Mouse (Mus musculus) left cerebral cortex, postnatal 4 days (tissue): ENCODE results near the gene Nfkbil1. TPM values are rescaled to one million over a fixed set of nuclear protein-coding genes. Genes with fewer than 3 reads are reported as not detected.
A peak's percentile ranks its signal among the peaks of the same experiment; 100 is the strongest.

Source experiments
- DNase-seq: peaks from one replicate; pipeline ENCODE4 v3.0.0-alpha.2; 2022
- intact Hi-C: fragments of 180-260 bp; cut with DNase I; formaldehyde crosslinking; loops from one replicate; pipeline ENCODE4 v1.15.1; 2025
- total RNA-seq, 2 experiments: library from RNA; stranded (reverse); gene quantifications; 2 replicates each; pipeline ENCODE4 v1.2.3; 2021

Nfkbil1 gene
- total RNA-seq, 2 experiments from 2014 or later = 14.7 to 14.8 TPM

GRCm38 (mm10) chr17:35255301-35255700 lies 19.7 kb upstream of the Nfkbil1 start:
- intact Hi-C loops = no loop called here

GRCm38 (mm10) chr17:35254241-35255098 lies 18.9 kb upstream of the Nfkbil1 start:
- peak; percentile 66 for DNase-seq
- intact Hi-C loops = no loop called here

More at GRCm38 (mm10) chr17:35255301-35255700, 19.7 kb upstream of the Nfkbil1 start:
- DNase-seq = no peak

DNA sequence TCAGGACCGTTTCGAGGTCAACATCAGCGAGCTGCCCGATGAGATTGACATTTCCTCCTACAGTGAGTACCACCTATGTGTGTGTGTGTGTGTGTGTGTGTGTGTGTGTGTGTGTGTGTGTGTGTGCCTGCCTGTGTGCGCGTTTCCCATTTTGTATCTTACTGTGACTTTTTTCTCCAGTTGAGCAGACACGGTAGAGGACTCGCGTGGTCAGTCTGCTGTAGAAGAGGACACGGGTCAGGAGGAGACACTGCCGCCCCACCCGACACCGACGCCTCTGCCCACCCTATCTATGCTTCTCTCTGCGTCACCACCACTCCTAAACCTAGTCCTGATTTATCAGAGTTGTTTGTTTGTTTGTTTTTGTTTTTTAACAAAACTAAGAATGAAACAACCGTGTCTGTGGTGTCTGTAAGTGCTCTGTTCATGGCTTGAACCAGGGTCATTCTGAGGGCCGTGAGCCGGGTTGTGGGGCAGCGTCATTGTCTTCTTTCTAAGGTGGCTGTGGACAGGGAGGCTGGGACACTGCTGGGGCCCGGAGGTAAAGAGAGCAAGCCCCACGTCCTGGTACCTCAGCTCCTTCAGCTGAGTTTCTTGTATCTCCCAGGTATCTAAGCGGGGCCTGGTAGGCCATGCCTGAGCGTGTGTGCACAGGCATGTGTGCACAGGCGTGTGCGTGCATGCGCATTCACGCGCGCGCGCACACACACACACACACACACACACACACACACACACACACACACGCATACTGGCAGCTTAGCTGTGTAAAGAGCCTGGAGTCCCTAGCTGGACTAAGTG lies 17.9 kb upstream of the Nfkbil1 start:
- DNase-seq = no peak
- intact Hi-C loops = no loop called here

GRCm38 (mm10) chr17:35252619-35253292 lies 17.2 kb upstream of the Nfkbil1 start:
- DNase-seq = no peak
- intact Hi-C loops = no loop called here

GRCm38 (mm10) chr17:35251981-35252380 lies 16.4 kb upstream of the Nfkbil1 start:
- DNase-seq = no peak
- intact Hi-C loops = no loop called here

GRCm38 (mm10) chr17:35251162-35251719 lies 15.6 kb upstream of the Nfkbil1 start:
- intact Hi-C loops = no loop called here
- no peak for DNase-seq

- no peak for DNase-seq
- intact Hi-C loops = no loop called here
Measured at GRCm38 (mm10) chr17:35250348-35251120, 14.9 kb upstream of the Nfkbil1 start.

- DNase-seq = no peak
- intact Hi-C loops = no loop called here
Measured at GRCm38 (mm10) chr17:35249451-35250197, 14.0 kb upstream of the Nfkbil1 start.

DNA sequence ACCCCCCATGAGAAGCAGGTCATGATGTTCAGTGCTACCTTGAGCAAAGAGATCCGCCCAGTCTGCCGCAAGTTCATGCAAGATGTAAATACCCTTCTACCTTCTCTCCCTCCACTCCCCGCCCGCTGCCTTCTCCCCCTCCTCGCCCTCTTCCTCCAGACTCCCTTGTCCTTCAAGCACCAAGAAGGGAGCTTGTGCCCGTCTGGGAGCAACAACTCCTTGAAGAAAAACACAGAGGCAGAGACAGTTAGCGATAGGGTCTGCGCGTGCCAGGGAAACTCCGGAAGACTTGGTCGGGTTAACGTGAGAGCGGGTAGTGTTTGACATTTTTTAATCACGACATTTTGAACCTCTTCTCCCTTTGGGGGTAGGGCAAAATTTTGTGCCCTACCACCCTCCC lies 13.4 kb upstream of the Nfkbil1 start:
- intact Hi-C loops = no loop called here
- DNase-seq = no peak

- intact Hi-C loops = no loop called here
- no peak for DNase-seq
Measured at GRCm38 (mm10) chr17:35247144-35247543, 11.6 kb upstream of the Nfkbil1 start.

DNA sequence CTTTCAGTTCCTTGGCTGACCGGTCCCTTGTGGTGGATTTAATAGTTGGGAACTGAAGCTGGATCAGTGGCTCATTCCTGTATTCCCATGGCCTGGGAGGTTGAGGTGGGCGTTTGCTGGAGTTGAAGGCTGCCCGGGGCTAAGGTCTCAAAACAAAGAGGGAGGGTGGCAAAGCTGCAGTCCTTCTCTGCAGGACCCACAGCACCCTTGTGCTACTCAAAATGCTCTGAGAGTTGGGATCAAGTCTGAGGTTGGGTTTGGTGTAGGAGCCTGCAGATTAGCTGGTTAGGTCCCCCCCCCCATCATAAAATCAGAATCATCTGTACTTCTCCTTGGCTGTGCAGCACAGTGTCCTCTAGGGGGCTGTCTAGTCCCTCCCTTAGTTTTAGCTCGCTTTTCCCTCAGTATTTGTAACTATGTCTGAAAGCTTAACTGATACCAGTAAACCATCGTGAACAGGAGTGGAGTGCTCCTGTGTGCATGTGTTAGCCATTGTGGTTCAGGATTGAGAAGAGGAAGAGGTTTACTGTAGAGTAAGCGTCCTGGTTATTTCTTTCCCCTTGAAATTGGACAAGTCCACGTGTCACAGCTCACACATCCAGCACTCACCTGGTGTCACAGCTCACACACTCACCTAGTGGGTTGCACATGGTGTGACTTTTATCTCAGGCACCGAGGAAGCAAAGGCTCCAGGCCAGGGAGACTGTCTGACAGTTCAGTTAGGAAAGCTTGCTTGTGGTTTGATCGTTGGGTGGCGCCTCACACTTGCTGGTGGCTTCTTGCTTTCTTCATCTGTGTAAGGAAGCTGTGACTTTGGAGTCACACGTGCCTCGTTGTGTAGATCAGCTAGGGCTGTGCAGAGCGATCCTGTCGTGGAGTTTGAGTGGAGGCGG lies 10.4 kb upstream of the Nfkbil1 start:
- intact Hi-C loops = no loop called here
- no peak for DNase-seq

- DNase-seq = no peak
- intact Hi-C loops = no loop called here
Measured at GRCm38 (mm10) chr17:35244999-35245398, 9.4 kb upstream of the Nfkbil1 start.

GRCm38 (mm10) chr17:35243086-35243485 lies 7.5 kb upstream of the Nfkbil1 start:
- intact Hi-C loops = no loop called here
- DNase-seq = peak; percentile 85

- DNase-seq = peak; percentile 63
- intact Hi-C loops = no loop called here
Measured at GRCm38 (mm10) chr17:35242015-35242941, 6.7 kb upstream of the Nfkbil1 start.

DNA sequence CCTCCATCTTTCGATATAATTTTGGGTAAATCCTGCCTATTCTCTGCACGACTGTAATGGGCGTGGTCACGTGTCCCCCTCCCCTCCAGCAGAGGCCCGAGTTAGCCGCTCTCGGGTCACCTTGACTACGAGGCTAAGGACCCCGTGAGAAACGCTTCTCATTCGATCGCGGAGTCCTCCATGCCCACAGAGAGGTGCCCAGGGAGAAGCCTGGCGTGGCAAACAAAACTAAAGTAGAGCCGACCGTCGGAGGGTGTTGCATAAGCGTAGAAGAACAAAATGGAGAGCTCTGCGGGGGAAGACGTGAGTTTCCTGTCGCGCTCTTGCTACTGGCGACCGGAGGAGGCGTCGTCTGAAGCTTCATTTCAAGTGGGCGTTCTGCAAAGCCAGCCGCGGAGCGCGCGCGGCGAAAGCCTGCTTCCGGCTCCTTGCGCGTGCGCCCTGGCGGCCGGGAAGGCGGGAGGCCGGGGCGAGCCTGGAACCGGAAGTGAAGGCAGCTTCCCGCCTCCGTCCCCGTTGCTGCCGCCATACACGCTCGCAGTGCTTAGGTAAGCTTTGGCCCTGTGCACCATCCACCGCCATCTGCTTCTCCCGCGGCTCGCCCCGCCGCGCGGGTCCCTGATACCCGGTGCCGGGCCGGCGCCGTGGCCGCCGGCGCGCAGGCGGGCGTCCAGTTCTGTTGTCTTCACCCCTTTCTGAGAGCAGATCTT lies 5.9 kb upstream of the Nfkbil1 start, which contains the start of gene Ddx39b:
Gene Ddx39b (plus strand): TSS at position 442 of the 710 bp plus-strand sequence.
- peak; percentile 96 for DNase-seq
- intact Hi-C loops = no loop called here
